Mouse (Mus musculus) lung, adult 2 months (tissue): ENCODE measurements at regions not wholly inside any gene's neighbourhood (a gene's known extent, or its start where the extent isn't known, plus 50 kb on each side); places are given as distances from the start of the nearest gene placed in this dataset.
A peak's percentile ranks its signal among the peaks of the same experiment; 100 is the strongest.

Source experiments
- DNase-seq: peaks from one replicate; pipeline ENCODE4 v3.0.0; 2022
- H3K4me1 ChIP-seq: fragments of 200-500 bp; 2 replicates; pipeline ENCODE4 v1.6.1; 2011; ENCODE audit warnings: low read length; ENCODE audit not compliant: control insufficient read depth, insufficient read depth
- H3K4me3 ChIP-seq: fragments of 200-500 bp; replicated peaks from 2 replicates; pipeline ENCODE3; 2011; ENCODE audit warnings: low read depth, mild to moderate bottlenecking, control low read depth, low read length; ENCODE audit errors: extremely low read depth
- CTCF ChIP-seq: fragments of 200-500 bp; IDR thresholded peaks from 2 replicates; pipeline ENCODE4 v1.5.1; 2011; ENCODE audit warnings: mild to moderate bottlenecking, low read length, control low read depth; ENCODE audit not compliant: insufficient read depth
- POLR2A ChIP-seq: fragments of 200-500 bp; IDR thresholded peaks from 2 replicates; pipeline ENCODE4 v1.6.1; 2011; ENCODE audit warnings: low read depth, mild to moderate bottlenecking, control low read depth, low read length, borderline replicate concordance; ENCODE audit errors: extremely low read depth
- WGBS: fragments of 180-500 bp; shearing (Covaris S2); methylation state at CpG from one replicate; pipeline ENCODE4 v1.1.7; 2018; 5-methylcytosine and 5-hydroxymethylcytosine counted together

DNA sequence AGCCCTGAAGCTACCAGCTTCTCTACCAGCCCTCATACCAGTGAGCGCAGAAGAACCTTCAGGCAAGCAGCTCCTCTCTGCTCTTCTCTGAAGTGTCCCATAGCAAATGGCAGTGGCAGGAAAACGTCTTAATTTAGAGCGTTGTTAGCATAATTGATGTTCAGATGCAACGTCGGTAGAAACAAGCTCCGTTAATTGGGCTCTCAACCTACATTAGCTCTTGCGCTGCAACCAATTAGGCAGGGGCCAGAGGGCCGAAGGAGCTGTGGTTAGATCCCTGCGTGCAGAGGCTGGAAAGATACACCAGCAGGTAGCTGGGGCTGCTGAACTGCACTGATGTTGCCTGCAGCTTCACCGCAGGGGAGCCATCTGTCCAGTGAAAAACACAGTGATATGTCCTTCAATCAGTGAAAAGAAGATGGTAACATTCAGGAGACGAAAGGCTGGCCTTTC, 145.6 kb downstream of the Gm45692 start:
- WGBS: 71% methylated on average over 11 of the region's 11 CpGs
- no peak for DNase-seq
- H3K4me1 ChIP-seq: no peaks in the 10 kb centered on the region; the same call in 1 of the 2 replicates
- TF ChIP-seq POLR2A: no peak
- no peak for TF ChIP-seq CTCF
- no peak overlapping the region for H3K4me3 ChIP-seq

GRCm38 (mm10) chr8:26265366-26265765, 146.0 kb downstream of the Gm45692 start:
- TF ChIP-seq POLR2A: no peak
- TF ChIP-seq CTCF: no peak
- no peaks in the 10 kb centered on the region; the same call in 1 of the 2 replicates for H3K4me1 ChIP-seq
- H3K4me3 ChIP-seq: no peak overlapping the region
- WGBS: 44% methylated on average over 8 of the region's 8 CpGs
- DNase-seq: no peak

GRCm38 (mm10) chr8:26266384-26266783, 147.1 kb downstream of the Gm45692 start:
- 48% methylated on average over 4 of the region's 4 CpGs for WGBS
- Histone ChIP-seq H3K4me3 (no peak overlapping the region), H3K4me1 (no peaks in the 10 kb centered on the region; the same call in 1 of the 2 replicates)
- TF ChIP-seq CTCF: no peak
- no peak for DNase-seq

GRCm38 (mm10) chr8:26267569-26267968, 148.2 kb downstream of the Gm45692 start:
- no peak for DNase-seq
- no peak overlapping the region for H3K4me3 ChIP-seq
- 77% methylated on average over 4 of the region's 4 CpGs for WGBS
- no peak for TF ChIP-seq CTCF
- no peak for TF ChIP-seq POLR2A
- H3K4me1 ChIP-seq: no peaks in the 10 kb centered on the region; the same call in 1 of the 2 replicates

GRCm38 (mm10) chr8:26268751-26269415, 149.5 kb downstream of the Gm45692 start:
- H3K4me3 ChIP-seq: no peak overlapping the region
- no peak for DNase-seq
- H3K4me1 ChIP-seq: no peaks in the 10 kb centered on the region; the same call in 1 of the 2 replicates
- TF ChIP-seq POLR2A (no peak), CTCF (no peak)
- 52% methylated on average over 17 of the region's 17 CpGs for WGBS

- DNase-seq: no peak
- no peak for TF ChIP-seq POLR2A
- peak; percentile 35 for TF ChIP-seq CTCF
- H3K4me1 ChIP-seq: no peaks in the 10 kb centered on the region; the same call in 1 of the 2 replicates
- WGBS: 45% methylated on average over 4 of the region's 4 CpGs
- no peak overlapping the region for H3K4me3 ChIP-seq
Observed at GRCm38 (mm10) chr8:26272110-26272509, 152.8 kb downstream of the Gm45692 start.

- no peak overlapping the region for H3K4me3 ChIP-seq
Observed at GRCm38 (mm10) chr8:26272675-26273414, 153.5 kb downstream of the Gm45692 start.

GRCm38 (mm10) chr8:26273415-26273760, 154.1 kb downstream of the Gm45692 start:
- DNase-seq: no peak
- WGBS: 15% methylated on average over 12 of the region's 12 CpGs

More at GRCm38 (mm10) chr8:26272675-26273414, 153.5 kb downstream of the Gm45692 start:
- H3K4me1 ChIP-seq: no peaks in the 10 kb centered on the region; the same call in 1 of the 2 replicates
- no peak for DNase-seq
- TF ChIP-seq CTCF: no peak
- TF ChIP-seq POLR2A: no peak
- 38% methylated on average over 21 of the region's 21 CpGs for WGBS

GRCm38 (mm10) chr8:26273792-26274191, 154.5 kb downstream of the Gm45692 start:
- 63% methylated on average over 5 of the region's 5 CpGs for WGBS
- Histone ChIP-seq H3K4me1 (no peaks in the 10 kb centered on the region; the same call in 1 of the 2 replicates), H3K4me3 (no peak overlapping the region)
- TF ChIP-seq POLR2A (no peak), CTCF (no peak)
- DNase-seq: no peak

More at GRCm38 (mm10) chr8:26273415-26273760, 154.1 kb downstream of the Gm45692 start:
- Histone ChIP-seq H3K4me3 (no peak overlapping the region), H3K4me1 (no peaks in the 10 kb centered on the region; the same call in 1 of the 2 replicates)
- TF ChIP-seq POLR2A: no peak
- TF ChIP-seq CTCF: no peak
